Mouse (Mus musculus) gastrocnemius, adult 18-20 months (tissue): Measurements from ENCODE around the gene Rdh16f1. TPM values are rescaled to one million over a fixed set of nuclear protein-coding genes. Genes with fewer than 3 reads are reported as not detected.
"Not testable (repeated sequence)": the region's sequence is repeated elsewhere in the genome, so short reads cannot be mapped to it uniquely, and the experiment has no call there.

ENCODE experiments used
- DNase-seq: peaks from one replicate; pipeline ENCODE4 v3.0.0; 2021; ENCODE audit warnings: low spot score
- total RNA-seq, 2 experiments: library from RNA; stranded (reverse); gene quantifications; 2 replicates each; pipeline ENCODE4 v1.2.3; 2021

The Rdh16f1 gene
- total RNA-seq, 2 experiments from 2014 or later = 0.30 to 0.31 TPM

- peak; percentile 24 for DNase-seq
These were observed 10.6 kb upstream of the Rdh16f1 start for GRCm38 (mm10) chr10:127748847-127749612.

GRCm38 (mm10) chr10:127750136-127750777, 9.3 kb upstream of the Rdh16f1 start:
- no peak for DNase-seq

GRCm38 (mm10) chr10:127751548-127751947, 8.0 kb upstream of the Rdh16f1 start, which contains the start of gene Gpr182:
TSS of gene Gpr182 (minus strand) at chr10:127751732.
- DNase-seq = no peak

GRCm38 (mm10) chr10:127754566-127755166, 4.9 kb upstream of the Rdh16f1 start:
- no peak for DNase-seq

DNA sequence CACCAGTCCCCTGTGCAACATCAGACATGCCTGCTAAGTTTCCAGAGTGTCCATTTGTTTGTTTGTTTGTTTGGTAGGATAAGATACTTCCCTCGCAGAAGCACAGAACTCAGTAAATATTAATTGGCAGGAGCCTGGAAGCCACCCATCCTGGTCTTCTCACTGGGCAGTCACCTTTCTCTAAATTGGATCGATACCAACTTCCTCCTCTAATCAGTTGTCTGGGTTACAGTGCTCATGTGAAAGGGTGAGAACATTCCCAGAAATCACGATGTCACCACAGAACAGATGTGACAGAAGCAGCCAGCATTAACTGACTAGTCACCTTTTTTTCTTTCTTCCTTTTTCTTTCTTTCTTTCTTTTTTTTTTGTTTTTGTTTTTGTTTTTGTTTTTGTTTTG, 4.3 kb upstream of the Rdh16f1 start:
- no peak for DNase-seq

DNA sequence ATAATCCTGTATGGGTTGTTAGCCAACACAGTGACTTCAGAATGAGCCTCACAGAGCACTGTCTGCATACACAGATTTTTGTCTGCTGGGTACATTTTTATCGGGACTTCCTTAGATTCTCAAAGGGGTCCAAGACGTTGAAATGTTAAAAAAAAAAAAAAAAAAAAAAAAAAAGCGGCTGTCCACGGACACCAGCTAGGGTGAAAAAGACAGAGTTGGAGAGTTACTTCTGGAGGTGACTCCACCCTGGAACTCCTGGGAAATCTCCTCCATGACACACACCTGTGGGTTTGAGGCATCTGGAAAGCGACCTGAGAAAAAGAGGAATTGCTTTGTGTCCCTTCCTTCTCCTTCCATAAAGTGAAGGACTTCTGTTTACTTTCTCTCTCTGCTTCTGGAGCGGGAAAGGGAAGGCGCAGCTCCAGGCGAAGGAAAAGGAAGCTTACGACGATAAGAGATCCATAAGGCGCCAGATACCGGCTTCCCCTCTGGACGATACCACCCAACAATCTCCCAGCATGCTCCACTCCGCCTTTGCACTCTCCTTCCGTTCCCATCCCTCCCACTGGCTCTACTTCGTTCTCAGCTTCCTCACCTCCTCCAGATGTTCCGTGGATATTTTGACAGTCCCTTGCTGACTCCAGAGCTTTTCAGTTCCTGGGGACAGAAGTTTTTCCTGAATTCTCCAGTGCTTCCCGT, 3.7 kb upstream of the Rdh16f1 start:
- DNase-seq = no peak

- not testable (repeated sequence) for DNase-seq
These were observed 3.3 kb downstream of the Rdh16f1 start for GRCm38 (mm10) chr10:127762926-127763325.

GRCm38 (mm10) chr10:127763914-127764680, 4.5 kb downstream of the Rdh16f1 start:
- no peak for DNase-seq

- no peak for DNase-seq
These were observed 7.0 kb downstream of the Rdh16f1 start for GRCm38 (mm10) chr10:127766564-127766963.

- DNase-seq = no peak
These were observed 16.4 kb downstream of the Rdh16f1 start, which contains the start of gene Rdh9 for GRCm38 (mm10) chr10:127776011-127776410. TSS of gene Rdh9 (plus strand) at chr10:127776386.

DNA sequence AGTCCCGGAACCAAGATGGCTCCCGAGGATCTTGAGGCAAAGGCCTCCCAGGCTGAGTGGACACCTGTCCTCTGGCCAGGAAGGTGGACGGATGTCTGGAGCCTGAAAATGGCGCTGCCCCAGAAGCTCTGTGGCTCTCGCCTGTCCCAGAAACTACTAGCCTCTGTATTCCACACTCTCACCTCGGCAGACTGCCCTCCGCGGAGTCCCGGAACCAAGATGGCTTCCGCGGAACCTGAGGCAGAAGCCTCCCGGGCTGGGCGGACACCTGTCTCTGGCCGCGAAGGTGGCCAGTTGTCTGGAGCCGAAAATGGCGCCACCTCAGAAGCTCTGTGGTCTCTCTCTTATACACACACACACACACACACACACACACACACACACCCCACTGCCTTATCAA, 22.7 kb downstream of the Rdh16f1 start:
- DNase-seq = not testable (repeated sequence)

DNA sequence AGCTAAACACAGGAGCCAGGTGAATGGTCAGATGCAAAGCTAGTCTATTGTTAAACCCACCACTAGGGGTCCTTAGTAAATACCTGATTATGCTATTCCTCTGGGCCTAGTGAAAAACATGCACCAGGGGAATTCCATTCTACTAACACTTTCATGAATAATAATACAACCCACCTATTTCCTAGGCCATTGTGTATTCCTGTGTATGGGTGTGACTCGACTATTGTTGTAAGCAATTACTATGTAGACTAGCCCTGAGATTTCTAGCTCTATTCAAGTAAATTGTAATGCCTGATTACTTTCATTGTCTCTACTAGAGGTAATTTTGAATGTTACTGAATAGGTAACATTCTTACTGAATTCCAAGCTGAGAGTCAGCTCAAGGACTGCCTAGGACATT, 25.8 kb downstream of the Rdh16f1 start:
- DNase-seq = not testable (repeated sequence)

DNA sequence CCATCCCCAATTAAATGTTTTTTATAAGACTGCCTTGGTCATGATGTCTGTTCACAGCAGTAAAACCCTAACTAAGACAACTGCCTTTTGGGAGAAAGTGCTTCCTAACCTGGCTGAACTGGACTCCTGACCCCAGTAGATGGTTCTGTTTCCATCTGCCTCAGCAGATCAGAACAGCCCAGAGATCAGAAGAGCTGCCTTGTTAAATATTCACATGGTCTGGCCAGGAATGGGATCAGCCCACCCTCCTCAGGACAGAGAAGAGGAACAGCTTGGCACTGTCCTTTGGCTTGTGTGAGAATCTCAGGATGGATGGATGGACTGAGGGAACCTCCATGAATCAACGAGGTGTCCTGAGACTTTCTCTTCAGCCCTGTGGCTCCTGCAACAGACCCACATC, 39.7 kb downstream of the Rdh16f1 start:
- no peak for DNase-seq

DNA sequence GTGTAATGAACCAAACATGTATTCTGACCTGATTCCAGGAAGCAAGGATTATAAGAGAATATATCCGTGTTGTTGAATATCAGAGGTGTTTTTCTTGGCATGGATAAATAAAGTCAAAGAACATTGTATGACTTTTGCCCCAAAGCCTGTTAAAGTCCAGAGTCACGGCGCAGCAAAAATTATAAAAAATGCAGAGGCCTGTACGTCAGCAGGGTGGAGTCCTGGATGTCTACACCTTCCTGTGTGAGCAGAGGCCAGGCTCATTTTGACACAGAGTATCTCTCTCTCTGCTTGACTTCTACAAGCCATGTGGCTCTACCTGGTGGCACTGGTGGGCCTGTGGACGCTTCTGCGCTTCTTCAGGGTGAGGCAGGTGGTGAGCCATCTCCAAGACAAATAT, 41.3 kb downstream of the Rdh16f1 start, which contains the start of gene Rdh16:
Gene Rdh16, plus strand, starts transcription at position 262 of the 400 bp plus-strand sequence.
- DNase-seq = no peak

DNA sequence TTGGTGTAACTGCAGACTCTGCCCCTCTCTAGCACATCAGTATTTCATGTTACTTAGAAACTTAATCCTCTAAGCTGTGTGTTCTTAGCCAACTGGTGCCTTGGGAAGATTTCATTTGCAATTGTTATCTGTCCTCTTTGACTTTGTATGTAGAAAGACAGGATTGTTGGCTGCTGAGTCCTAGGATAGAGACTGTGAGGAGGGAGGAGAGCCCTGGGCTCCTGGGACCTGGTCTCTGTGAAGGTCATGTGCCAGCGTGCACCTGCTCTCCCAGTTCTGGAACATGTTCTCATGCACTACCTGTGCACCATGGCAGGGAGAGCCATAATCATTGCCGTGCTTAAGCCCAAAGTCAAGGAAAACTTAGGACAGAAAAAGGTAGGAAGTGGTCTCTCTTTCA, 42.0 kb downstream of the Rdh16f1 start:
- DNase-seq = no peak

DNA sequence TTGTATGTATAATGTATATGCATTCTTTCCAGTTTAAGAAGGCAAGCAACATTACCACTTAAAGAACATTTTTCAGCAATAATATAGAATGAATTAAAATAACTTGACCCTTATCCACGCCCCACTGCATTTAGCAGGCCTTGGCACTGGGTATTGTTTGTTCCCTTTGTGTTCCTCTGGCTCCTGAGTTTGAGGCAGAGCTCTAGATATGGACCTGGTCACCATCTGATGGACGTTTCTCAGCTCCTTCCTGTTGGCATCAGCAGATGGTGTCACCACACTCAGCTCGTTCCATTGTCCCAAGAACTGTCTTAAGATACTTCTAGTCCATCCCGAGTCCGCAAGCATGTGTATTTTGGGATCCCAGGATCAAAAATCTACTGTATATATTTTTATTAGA, 42.6 kb downstream of the Rdh16f1 start:
- no peak for DNase-seq

DNA sequence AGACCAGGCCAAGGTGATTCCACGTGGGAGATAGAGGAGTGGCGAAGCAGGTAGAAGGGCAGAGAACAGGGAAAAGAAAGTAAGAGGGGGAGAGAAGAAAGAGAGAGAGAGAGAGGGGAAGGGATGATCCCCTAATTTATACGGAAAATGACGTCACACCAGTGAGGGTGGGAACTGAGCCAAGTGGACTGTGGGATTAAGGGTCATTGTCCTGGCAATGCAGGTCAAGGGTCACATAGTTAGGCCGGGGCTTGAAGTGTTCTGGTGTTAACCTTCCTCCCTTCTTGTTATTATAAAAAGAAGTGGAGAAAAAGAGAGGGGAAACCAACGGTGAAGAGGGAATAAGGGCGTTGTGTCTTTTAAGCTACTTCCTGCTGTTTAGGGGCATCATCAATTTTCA, 44.8 kb downstream of the Rdh16f1 start:
- DNase-seq = no peak

DNA sequence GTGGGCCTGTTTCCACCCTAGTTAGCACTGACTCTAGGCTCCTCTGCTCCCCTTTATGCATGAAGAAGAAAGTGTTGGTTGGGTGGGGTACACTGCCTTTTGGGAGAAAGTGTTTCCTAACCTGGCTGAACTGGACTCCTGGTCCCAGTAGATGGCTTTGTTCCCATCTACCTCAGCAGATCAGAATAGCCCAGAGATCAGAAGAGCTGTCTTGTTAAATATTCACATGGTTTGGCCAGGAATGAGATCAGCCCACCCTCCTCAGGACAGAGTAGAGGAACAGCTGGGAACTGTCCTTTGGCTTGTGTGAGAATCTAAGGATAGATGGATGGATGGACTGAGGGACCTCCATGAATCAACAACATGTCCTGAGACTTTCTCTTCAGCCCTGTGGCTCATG, 56.3 kb downstream of the Rdh16f1 start:
- no peak for DNase-seq

- not testable (repeated sequence) for DNase-seq
These were observed 57.8 kb downstream of the Rdh16f1 start for GRCm38 (mm10) chr10:127817268-127817910.

- DNase-seq = not testable (repeated sequence)
These were observed 62.2 kb downstream of the Rdh16f1 start for GRCm38 (mm10) chr10:127821806-127822205.
